Mouse (Mus musculus): ENCODE results near the gene Pttg1. TPM values are rescaled to one million over a fixed set of nuclear protein-coding genes. Genes with fewer than 3 reads are reported as not detected.

Gene Pttg1
- polyA plus RNA-seq, 1 experiment from 2014 or later = 53.0 TPM

- ATAC-seq (ENCODE audit: low FRiP score) = peak; percentile 80
- peaks cover 10% of the 10 kb centered on the region; the same call in 1 of the 2 replicates for H3K4me1 ChIP-seq (replicated peaks; ENCODE audit: control insufficient read depth, insufficient read depth, low read length)
- WGBS = 3% methylated on average over 18 of the region's 18 CpGs
These were observed 40.9 kb downstream of the Pttg1 start for GRCm38 (mm10) chr11:43385055-43385649.

GRCm38 (mm10) chr11:43383581-43383980, 42.5 kb downstream of the Pttg1 start:
- Histone ChIP-seq H3K9me3 (ENCODE audit: control insufficient read depth, low read length) (no peaks in the 10 kb centered on the region), H3K27me3 (ENCODE audit: control insufficient read depth, insufficient read depth, low read length) (no peaks in the 10 kb centered on the region), H3K4me1 (replicated peaks; ENCODE audit: control insufficient read depth, insufficient read depth, low read length) (peaks cover 10% of the 10 kb centered on the region; the same call in 1 of the 2 replicates), H3K4me2 (replicated peaks) (no peak overlapping the region), H3K36me3 (replicated peaks; ENCODE audit: control insufficient read depth, insufficient read depth) (no peaks in the 10 kb centered on the region), H3K9ac (no peak overlapping the region), H3K27ac (no peak overlapping the region), H3K4me3 (replicated peaks; ENCODE audit: low read length) (no peak overlapping the region)
- ATAC-seq (ENCODE audit: low FRiP score) (no peak), DNase-seq (ENCODE audit: low spot score) (no peak)
- whole genome bisulfite sequencing = 94% methylated on average over 2 of the region's 2 CpGs

More at GRCm38 (mm10) chr11:43385055-43385649, 40.9 kb downstream of the Pttg1 start:
- H3K9ac ChIP-seq = peak overlapping the region; percentile 52
- no peaks in the 10 kb centered on the region for H3K36me3 ChIP-seq (replicated peaks; ENCODE audit: control insufficient read depth, insufficient read depth)
- no peaks in the 10 kb centered on the region for H3K9me3 ChIP-seq (ENCODE audit: control insufficient read depth, low read length)
- H3K4me3 ChIP-seq (replicated peaks; ENCODE audit: low read length) = peak overlapping the region; percentile 27
- no peaks in the 10 kb centered on the region for H3K27me3 ChIP-seq (ENCODE audit: control insufficient read depth, insufficient read depth, low read length)
- peak overlapping the region; percentile 39 for H3K27ac ChIP-seq
- peak; percentile 46 for DNase-seq (ENCODE audit: low spot score)
- peak overlapping the region; percentile 54 for H3K4me2 ChIP-seq (replicated peaks)

GRCm38 (mm10) chr11:43380901-43381300, 45.1 kb downstream of the Pttg1 start:
- WGBS = 93% methylated on average over 7 of the region's 7 CpGs
- no peak overlapping the region for H3K4me2 ChIP-seq (replicated peaks)
- no peak overlapping the region for H3K4me3 ChIP-seq (replicated peaks; ENCODE audit: low read length)
- H3K27me3 ChIP-seq (ENCODE audit: control insufficient read depth, insufficient read depth, low read length) = no peaks in the 10 kb centered on the region
- DNase-seq (ENCODE audit: low spot score) (no peak), ATAC-seq (ENCODE audit: low FRiP score) (no peak)
- peaks cover 10% of the 10 kb centered on the region; the same call in 1 of the 2 replicates for H3K4me1 ChIP-seq (replicated peaks; ENCODE audit: control insufficient read depth, insufficient read depth, low read length)
- no peak overlapping the region for H3K27ac ChIP-seq
- no peak overlapping the region for H3K9ac ChIP-seq
- H3K9me3 ChIP-seq (ENCODE audit: control insufficient read depth, low read length) = no peaks in the 10 kb centered on the region
- no peaks in the 10 kb centered on the region for H3K36me3 ChIP-seq (replicated peaks; ENCODE audit: control insufficient read depth, insufficient read depth)

- H3K4me2 ChIP-seq (replicated peaks) = no peak overlapping the region
- H3K36me3 ChIP-seq (replicated peaks; ENCODE audit: control insufficient read depth, insufficient read depth) = no peaks in the 10 kb centered on the region
- no peak overlapping the region for H3K9ac ChIP-seq
- no peak for ATAC-seq (ENCODE audit: low FRiP score)
- WGBS = 85% methylated on average over 11 of the region's 11 CpGs
- H3K27me3 ChIP-seq (ENCODE audit: control insufficient read depth, insufficient read depth, low read length) = no peaks in the 10 kb centered on the region
- H3K27ac ChIP-seq = no peak overlapping the region
- DNase-seq (ENCODE audit: low spot score) = no peak
- H3K9me3 ChIP-seq (ENCODE audit: control insufficient read depth, low read length) = no peaks in the 10 kb centered on the region
- peaks cover 3% of the 10 kb centered on the region; the same call in 1 of the 2 replicates for H3K4me1 ChIP-seq (replicated peaks; ENCODE audit: control insufficient read depth, insufficient read depth, low read length)
- H3K4me3 ChIP-seq (replicated peaks; ENCODE audit: low read length) = no peak overlapping the region
These were observed 46.1 kb downstream of the Pttg1 start for GRCm38 (mm10) chr11:43379911-43380485.

- WGBS = 92% methylated on average over 3 of the region's 3 CpGs
- Histone ChIP-seq H3K4me3 (replicated peaks; ENCODE audit: low read length) (no peak overlapping the region), H3K9me3 (ENCODE audit: control insufficient read depth, low read length) (no peaks in the 10 kb centered on the region), H3K4me1 (replicated peaks; ENCODE audit: control insufficient read depth, insufficient read depth, low read length) (no peaks in the 10 kb centered on the region), H3K27me3 (ENCODE audit: control insufficient read depth, insufficient read depth, low read length) (no peaks in the 10 kb centered on the region), H3K4me2 (replicated peaks) (no peak overlapping the region), H3K9ac (no peak overlapping the region), H3K36me3 (replicated peaks; ENCODE audit: control insufficient read depth, insufficient read depth) (no peaks in the 10 kb centered on the region), H3K27ac (no peak overlapping the region)
- no peak for DNase-seq (ENCODE audit: low spot score)
- ATAC-seq (ENCODE audit: low FRiP score) = no peak
These were observed 46.6 kb downstream of the Pttg1 start for GRCm38 (mm10) chr11:43379488-43379887.

GRCm38 (mm10) chr11:43377083-43377850, 48.8 kb downstream of the Pttg1 start:
- Histone ChIP-seq H3K9ac (no peak overlapping the region), H3K27ac (no peak overlapping the region), H3K4me1 (replicated peaks; ENCODE audit: control insufficient read depth, insufficient read depth, low read length) (no peaks in the 10 kb centered on the region), H3K36me3 (replicated peaks; ENCODE audit: control insufficient read depth, insufficient read depth) (no peaks in the 10 kb centered on the region), H3K4me2 (replicated peaks) (no peak overlapping the region), H3K9me3 (ENCODE audit: control insufficient read depth, low read length) (no peaks in the 10 kb centered on the region), H3K4me3 (replicated peaks; ENCODE audit: low read length) (no peak overlapping the region), H3K27me3 (ENCODE audit: control insufficient read depth, insufficient read depth, low read length) (no peaks in the 10 kb centered on the region)
- no peak for DNase-seq (ENCODE audit: low spot score)
- WGBS = 91% methylated on average over 8 of the region's 8 CpGs
- ATAC-seq (ENCODE audit: low FRiP score) = no peak

- ATAC-seq (ENCODE audit: low FRiP score) (no peak), DNase-seq (ENCODE audit: low spot score) (no peak)
- Histone ChIP-seq H3K4me2 (replicated peaks) (no peak overlapping the region), H3K4me3 (replicated peaks; ENCODE audit: low read length) (no peak overlapping the region), H3K9me3 (ENCODE audit: control insufficient read depth, low read length) (no peaks in the 10 kb centered on the region), H3K27me3 (ENCODE audit: control insufficient read depth, insufficient read depth, low read length) (no peaks in the 10 kb centered on the region), H3K4me1 (replicated peaks; ENCODE audit: control insufficient read depth, insufficient read depth, low read length) (no peaks in the 10 kb centered on the region), H3K9ac (no peak overlapping the region), H3K27ac (no peak overlapping the region), H3K36me3 (replicated peaks; ENCODE audit: control insufficient read depth, insufficient read depth) (no peaks in the 10 kb centered on the region)
- WGBS = 98% methylated on average over 1 of the region's 1 CpGs
These were observed 49.5 kb downstream of the Pttg1 start for GRCm38 (mm10) chr11:43376598-43376997.

- DNase-seq (ENCODE audit: low spot score) = no peak
- H3K36me3 ChIP-seq (replicated peaks; ENCODE audit: control insufficient read depth, insufficient read depth) = no peaks in the 10 kb centered on the region
- 87% methylated on average over 6 of the region's 6 CpGs for WGBS
- H3K4me1 ChIP-seq (replicated peaks; ENCODE audit: control insufficient read depth, insufficient read depth, low read length) = no peaks in the 10 kb centered on the region
- no peak for ATAC-seq (ENCODE audit: low FRiP score)
- no peak overlapping the region for H3K27ac ChIP-seq
- no peak overlapping the region for H3K9ac ChIP-seq
- H3K9me3 ChIP-seq (ENCODE audit: control insufficient read depth, low read length) = no peaks in the 10 kb centered on the region
- H3K4me3 ChIP-seq (replicated peaks; ENCODE audit: low read length) = no peak overlapping the region
- no peak overlapping the region for H3K4me2 ChIP-seq (replicated peaks)
- no peaks in the 10 kb centered on the region for H3K27me3 ChIP-seq (ENCODE audit: control insufficient read depth, insufficient read depth, low read length)
These were observed 51.1 kb downstream of the Pttg1 start for GRCm38 (mm10) chr11:43374956-43375355.

GRCm38 (mm10) chr11:43373367-43373766, 52.7 kb downstream of the Pttg1 start:
- H3K4me2 ChIP-seq (replicated peaks) = no peak overlapping the region
- ATAC-seq (ENCODE audit: low FRiP score) = no peak
- 87% methylated on average over 3 of the region's 3 CpGs for WGBS
- no peak for DNase-seq (ENCODE audit: low spot score)
- H3K4me3 ChIP-seq (replicated peaks; ENCODE audit: low read length) = no peak overlapping the region
- H3K4me1 ChIP-seq (replicated peaks; ENCODE audit: control insufficient read depth, insufficient read depth, low read length) = no peaks in the 10 kb centered on the region
- H3K9me3 ChIP-seq (ENCODE audit: control insufficient read depth, low read length) = no peaks in the 10 kb centered on the region
- no peak overlapping the region for H3K27ac ChIP-seq
- H3K9ac ChIP-seq = no peak overlapping the region
- no peaks in the 10 kb centered on the region for H3K36me3 ChIP-seq (replicated peaks; ENCODE audit: control insufficient read depth, insufficient read depth)
- no peaks in the 10 kb centered on the region for H3K27me3 ChIP-seq (ENCODE audit: control insufficient read depth, insufficient read depth, low read length)

All from hindbrain, embryonic 14.5 days (tissue).